Mouse (Mus musculus) C2C12 (cell line): ENCODE results near the gene C1ql2.

Experiments
- CEBPB ChIP-seq: IDR thresholded peaks from one replicate; pipeline ENCODE4 v1.6.1; 2011; ENCODE audit warnings: low read depth, mild to moderate bottlenecking, control low read depth, moderate library complexity
- CTCF ChIP-seq: IDR thresholded peaks from one replicate; pipeline ENCODE4 v1.5.1; 2011; ENCODE audit not compliant: control insufficient read depth, insufficient read depth, insufficient read length
- FOSL1 ChIP-seq: IDR thresholded peaks from one replicate; pipeline ENCODE4 v1.8.0; 2011; ENCODE audit warnings: mild to moderate bottlenecking, low read length; ENCODE audit not compliant: poor library complexity, insufficient read depth, severe bottlenecking
- MAX ChIP-seq: IDR thresholded peaks from one replicate; pipeline ENCODE4 v1.6.1; 2011; ENCODE audit warnings: mild to moderate bottlenecking, control low read depth
- MYOD1 ChIP-seq: IDR thresholded peaks from one replicate; pipeline ENCODE4 v1.6.1; 2011; ENCODE audit warnings: low read depth; ENCODE audit not compliant: control insufficient read depth, insufficient read length
- MYOG ChIP-seq: IDR thresholded peaks from one replicate; pipeline ENCODE4 v1.6.1; 2011; ENCODE audit not compliant: control insufficient read depth, insufficient read length; ENCODE audit errors: extremely low read depth
- USF1 ChIP-seq: IDR thresholded peaks from one replicate; pipeline ENCODE4 v1.6.1; 2011; ENCODE audit warnings: low read depth, mild to moderate bottlenecking, control low read depth, moderate library complexity

DNA sequence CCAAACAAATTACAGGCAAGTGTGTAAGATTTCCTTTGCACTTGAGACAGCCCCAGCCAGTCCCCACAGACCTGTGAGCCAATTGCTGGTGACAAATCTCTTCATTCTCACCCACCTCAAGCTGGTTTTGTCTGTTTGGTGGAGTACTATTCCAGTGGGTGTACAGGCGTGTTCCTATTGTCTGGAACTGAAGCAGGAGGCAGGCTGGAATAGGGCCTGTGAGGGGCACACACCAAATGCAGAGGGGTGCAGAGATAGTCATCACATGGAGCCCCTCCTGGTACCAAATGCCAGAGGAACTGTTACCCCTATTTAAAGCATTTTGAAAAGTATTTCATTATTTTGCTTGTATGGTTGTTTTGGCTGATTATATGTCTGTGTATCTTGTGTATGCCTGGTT lies 12.2 kb upstream of the C1ql2 start:
- TF ChIP-seq CTCF (no peak), MAX (no peak), CEBPB (no peak), FOSL1 (no peak), MYOG (no peak), USF1 (no peak), MYOD1 (no peak)
